Mouse (Mus musculus): ENCODE data around the gene Rhbdd2.
A peak's percentile ranks its signal among the peaks of the same experiment; 100 is the strongest.

Gene Rhbdd2

DNA sequence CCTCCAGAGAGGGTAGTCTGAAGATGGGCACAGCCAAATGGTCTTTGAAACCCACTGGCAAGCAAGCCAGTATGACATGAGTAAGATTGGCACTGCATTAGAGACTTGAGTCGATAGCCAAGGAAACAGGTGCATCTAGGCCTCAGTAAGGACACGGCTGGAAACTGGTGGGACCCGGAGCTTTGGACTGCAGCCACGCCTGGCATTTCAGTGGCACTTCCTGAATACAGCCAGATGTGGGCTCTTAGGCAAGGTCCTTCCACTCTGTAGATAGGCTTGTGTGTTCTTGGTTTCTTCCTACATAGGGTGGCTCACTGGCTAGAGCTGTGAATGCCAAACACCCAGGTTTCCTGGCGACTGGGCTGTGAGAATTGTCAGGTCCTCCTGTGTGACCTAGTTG, 12.9 kb downstream of the Rhbdd2 start:
- DNase-seq (ENCODE audit: low read depth) = peak; percentile 35

DNA sequence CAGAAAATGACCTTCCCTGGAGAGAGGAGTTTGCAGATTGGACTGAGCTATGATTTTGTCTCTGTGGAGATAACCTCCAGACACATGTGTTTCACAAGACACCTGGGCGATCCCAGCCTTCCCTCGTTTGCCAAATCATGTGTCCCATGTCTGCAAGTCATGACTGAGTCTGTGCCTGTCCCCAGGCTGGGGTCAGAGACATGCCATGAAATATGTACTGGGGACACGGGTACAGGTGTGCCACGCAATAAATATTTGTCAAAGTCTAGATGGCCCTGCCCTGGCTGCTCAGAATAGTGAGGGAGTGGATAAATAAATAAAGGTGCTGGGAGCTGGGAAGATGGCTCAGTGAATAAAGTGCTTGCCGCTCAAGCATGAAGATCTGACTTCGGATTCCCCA, 13.6 kb downstream of the Rhbdd2 start:
- no peak for DNase-seq (ENCODE audit: low read depth)

DNA sequence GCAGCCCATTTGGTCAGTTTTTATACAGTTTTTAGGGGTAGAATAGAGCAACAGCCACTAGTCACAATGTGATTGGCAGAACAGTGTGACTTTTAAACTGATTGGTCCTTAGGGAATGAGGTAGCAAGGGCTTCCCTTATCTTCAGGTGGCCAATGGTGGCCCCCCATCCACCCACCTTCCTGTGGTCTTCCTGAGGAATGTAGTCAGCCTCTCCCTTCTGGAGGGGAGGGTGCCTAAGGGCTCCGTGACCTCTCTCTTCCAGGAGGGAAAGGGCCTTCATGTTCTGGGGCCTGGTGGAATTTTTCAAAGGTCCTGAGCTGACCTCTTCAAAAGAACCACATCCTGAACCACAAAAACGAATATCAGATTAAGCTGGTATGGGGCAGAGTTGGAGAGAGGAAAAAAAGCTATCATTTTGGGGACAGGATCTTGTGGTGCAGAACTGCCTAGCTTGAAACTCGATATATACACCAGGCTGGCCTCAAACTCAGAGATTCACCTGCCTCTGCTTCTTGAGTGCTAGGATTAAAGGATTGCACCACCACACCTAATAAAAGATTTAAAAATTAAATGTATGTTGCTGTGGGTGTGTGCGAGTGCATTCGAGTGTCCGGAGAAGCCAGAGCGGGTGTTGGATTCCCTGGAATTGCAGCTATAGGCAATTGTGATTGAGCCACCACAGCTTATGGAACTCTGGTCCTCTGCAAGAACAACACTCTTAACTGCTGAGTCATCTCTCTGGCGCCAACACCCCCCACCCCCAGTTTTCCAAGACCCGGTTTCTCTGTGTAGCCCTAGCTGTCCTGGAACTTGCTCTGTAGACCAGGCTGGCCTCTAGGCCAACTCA, 16.3 kb downstream of the Rhbdd2 start:
- peak; percentile 93 for DNase-seq (ENCODE audit: low read depth)

DNA sequence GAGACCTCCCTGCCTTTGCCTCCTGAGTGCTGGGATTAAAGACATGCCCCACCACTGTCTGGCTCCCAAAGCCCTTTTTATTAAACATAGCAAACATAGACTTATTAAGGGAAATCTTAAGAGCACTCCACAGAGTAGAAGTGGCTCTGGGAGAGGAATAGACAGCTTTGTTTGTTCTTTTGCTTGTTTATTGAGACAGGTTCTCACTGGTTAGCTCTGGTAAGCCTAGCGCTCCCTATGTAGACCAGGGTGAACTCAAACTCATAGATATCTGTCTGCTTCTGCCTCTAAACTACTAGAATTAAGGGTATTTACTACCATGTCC, 16.9 kb downstream of the Rhbdd2 start:
- DNase-seq (ENCODE audit: low read depth) = no peak

DNA sequence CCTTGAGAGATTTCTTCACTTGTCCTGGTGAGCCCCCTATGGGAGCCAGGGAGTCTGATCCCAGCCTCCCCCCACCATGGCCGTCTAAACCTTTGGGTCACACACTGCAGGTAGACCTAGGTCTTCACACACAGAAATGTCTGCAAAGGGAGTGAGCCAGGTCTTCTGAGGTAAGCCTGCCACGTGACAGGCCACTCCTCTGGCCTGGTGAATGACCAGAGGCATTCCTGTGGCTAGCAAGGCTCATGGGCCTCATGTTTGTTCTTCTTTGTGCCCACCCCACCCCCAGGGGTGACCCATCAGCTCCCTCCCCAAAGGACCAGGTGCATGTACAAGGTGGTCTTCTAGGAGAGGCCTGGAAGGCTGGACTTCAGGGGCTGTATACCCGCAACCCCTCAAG, 19.1 kb downstream of the Rhbdd2 start:
- no peak for DNase-seq (ENCODE audit: low read depth)

DNA sequence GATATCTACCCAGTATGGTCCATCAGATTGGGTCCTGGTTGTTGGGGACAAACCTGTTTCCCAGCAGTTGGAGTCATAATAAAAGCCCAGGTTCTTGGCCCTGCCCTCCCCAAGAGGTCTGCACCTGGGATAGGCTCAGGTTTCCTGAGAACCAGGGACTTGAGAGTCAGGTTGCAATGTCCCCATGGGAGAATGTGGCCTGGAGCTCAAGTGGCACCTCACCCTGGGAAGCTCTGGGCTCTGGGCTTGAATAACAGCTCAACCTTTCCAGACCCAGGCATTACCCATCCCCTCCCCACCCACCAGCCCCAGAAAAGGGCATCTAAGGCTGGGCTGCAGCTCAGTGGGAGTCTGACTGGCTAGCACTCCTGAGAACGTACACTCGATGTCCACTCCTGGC, 20.8 kb downstream of the Rhbdd2 start:
- DNase-seq (ENCODE audit: low read depth) = no peak

DNA sequence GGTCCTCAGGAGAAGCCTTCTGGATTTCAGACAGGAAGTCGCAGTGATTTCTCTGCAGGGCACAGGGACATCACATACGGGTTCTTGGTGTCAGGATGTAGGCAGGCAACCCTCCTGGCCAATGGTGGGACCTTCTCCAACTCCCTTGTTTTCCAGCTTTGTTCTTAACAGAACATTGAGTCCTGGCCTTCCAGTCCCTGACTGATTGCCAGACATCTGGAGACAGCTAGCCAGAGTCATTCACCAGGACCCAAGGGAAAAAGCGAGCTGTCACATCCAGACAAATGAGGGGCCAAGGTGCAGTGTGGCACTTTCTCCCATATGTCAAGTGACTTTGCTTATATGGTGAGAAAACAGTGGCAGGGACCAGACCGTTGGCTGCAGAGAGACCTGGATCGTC, 23.6 kb downstream of the Rhbdd2 start:
- DNase-seq (ENCODE audit: low read depth) = no peak

DNA sequence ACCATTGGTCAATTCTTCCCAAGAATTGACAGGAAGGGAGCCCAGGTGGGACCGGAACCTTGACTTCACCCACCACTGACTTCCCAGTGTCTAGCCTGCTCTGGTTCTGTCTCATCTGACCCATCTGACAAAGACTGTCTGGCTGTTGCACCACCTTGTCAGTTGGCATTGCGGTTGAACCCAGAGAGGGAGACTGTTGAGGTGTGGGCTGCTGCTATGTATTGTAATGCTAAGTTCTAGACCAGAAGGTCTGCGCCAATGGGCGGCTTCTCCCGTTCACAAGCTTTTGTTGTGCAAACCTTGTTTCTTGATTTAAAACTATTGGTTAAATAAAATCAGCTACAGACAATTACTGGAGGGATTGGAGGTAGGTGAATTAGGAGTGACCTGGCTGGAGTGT, 24.7 kb downstream of the Rhbdd2 start:
- DNase-seq (ENCODE audit: low read depth) = no peak

DNA sequence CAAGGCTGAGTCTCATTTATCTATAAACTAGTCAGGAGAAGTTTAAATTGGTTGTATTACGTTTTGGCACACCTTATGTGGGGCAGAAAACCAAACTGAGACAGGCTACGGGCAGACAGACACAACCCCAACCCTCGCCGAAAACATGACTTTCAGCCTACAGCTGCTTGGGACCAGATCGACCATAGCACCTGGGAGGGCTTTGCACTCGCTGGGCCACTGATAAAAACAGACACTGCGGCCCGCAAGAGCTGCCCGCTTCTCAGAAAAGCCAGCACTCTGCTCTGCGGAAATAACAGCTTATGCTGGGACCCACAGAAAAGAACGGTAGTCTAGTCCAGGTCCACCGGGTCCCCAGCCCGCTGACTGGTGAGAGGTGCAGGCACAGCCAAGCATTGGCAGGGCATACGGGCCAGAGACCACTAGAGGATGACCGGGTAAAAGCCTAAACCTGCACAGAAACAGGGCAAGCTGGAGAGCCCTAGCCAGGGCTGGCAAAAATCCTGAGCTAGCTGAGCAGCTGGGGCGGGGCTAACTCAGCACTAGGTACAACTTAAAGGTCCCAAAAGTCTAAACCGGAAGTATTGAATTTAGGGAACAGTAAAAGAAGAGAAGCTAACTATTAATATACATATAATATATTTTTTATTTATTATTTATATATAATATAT, 25.4 kb downstream of the Rhbdd2 start:
- DNase-seq (ENCODE audit: low read depth) = no peak

DNA sequence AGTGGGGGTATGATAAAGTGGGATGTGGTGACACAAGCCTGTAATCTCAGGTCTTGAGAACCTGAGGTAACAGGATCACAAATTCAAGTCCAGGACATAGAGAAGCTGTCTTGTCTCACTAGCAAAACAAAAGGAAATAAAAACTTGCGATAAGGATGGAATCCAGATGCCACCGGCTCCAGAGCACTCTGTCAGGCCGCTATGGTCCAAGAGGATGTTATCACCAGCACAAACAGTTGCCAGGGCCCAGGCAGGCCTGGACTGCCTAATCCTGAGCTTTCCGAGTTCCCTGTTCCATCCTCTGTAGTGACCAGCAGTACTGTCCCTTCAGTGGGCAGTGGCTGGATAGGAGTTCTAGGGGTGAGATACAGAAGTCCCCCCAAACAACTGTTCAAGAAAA, 27.5 kb downstream of the Rhbdd2 start:
- no peak for DNase-seq (ENCODE audit: low read depth)

DNA sequence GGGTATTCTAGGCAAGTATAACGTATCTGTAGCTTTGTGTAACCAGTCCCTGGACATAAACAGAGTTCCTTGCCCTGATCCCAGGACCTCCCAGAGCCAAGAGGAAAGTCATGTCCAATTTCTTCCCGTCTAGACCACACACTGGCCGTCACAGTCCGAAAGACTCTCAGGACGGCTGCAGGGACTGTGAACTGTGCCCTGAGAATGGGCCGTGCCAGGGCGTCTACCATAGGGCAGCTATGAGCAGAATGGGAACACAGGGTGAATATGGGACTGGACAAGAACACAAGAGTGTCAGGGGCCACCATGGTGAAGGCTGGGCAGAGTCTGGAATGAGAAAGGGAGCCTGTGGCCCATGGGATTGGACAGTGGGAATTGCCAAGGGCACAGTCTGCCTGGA, 28.1 kb downstream of the Rhbdd2 start:
- no peak for DNase-seq (ENCODE audit: low read depth)

DNA sequence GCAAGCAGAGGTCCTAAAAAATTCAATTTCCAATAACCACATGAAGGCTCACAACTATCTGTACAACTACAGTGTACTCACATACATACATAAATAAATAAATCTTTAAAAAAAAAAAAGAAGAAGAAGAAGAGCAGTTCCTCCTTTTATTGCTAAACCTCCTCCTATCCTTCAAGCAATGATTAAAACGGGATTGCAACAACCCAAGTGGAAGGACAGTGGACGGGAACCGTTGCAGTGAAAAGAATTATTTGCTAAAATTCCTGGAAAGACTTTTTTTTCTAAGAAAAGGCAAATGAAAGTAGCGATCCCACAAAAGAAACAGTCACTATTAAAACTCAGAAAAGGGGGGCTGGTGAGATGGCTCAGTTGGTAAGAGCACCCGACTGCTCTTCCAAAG, 34.5 kb downstream of the Rhbdd2 start:
- no peak for DNase-seq (ENCODE audit: low read depth)

DNA sequence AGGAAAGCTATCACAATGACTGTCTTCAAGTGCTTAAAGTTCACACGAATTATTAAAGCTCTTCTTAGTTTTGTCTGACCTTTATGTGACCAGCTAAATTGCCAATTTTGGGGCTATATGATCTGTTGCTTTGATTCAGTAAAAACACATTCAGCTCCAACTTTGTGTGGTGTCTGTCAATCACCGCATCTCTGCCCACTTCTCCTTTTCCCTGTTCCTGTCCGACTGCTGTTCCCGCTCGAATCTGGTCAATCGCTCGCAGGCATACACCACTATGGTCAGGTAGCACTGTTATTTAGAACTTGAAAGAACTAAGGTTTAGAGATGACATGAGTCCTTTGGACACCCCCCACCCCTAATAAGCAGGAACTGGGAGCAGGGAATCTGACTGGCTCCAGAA, 35.7 kb downstream of the Rhbdd2 start:
- DNase-seq (ENCODE audit: low read depth) = no peak

DNA sequence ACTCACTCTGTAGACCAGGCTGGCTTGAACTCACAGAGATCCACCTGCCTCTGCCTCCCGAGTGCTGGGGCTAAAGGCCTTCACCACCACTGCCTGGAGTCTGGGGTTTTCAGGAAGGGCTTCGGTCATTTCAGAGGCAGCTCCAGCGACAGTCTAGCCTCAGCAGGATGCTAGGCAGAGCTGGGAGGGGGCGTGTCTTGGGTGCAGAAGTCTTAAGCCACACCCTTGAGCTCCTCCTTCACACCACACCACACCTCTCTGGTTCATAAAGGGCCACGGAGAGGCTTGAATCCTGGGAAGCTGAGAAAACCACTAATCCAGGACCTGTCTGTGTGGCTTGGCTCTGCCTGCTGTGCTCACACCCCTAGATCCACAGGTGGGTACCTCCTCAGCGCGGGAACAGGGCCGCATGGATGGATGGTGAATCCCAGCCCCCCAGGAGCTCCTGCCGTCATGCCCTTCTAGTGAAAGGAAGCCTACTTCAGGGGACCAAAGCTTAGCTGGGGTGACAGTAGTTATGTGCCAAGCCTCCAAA, 37.4 kb downstream of the Rhbdd2 start, which contains the start of gene Por:
Por (plus strand) TSS at position 293 of the 535 bp plus-strand sequence.
- DNase-seq (ENCODE audit: low read depth) = peak; percentile 85

DNA sequence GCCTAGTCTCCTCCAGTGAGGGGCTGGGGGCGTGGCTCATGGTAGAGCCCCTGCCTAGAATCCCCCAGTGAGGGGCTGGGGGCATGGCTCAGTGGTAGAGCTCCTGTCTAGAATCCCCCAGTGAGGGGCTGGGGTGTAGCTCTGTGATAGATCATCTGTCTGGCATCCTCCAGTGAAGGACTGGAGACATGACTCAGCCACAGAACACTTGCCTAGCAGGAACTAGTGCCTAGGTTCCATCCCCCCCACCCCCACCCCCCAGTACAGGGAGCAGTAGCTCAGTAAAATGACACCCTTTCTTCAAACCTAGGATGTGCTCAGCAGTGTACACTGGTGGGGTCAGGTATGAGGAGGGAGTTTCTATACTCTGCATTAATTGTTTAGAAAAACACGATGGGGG, 38.5 kb downstream of the Rhbdd2 start:
- peak; percentile 57 for DNase-seq (ENCODE audit: low read depth)

DNA sequence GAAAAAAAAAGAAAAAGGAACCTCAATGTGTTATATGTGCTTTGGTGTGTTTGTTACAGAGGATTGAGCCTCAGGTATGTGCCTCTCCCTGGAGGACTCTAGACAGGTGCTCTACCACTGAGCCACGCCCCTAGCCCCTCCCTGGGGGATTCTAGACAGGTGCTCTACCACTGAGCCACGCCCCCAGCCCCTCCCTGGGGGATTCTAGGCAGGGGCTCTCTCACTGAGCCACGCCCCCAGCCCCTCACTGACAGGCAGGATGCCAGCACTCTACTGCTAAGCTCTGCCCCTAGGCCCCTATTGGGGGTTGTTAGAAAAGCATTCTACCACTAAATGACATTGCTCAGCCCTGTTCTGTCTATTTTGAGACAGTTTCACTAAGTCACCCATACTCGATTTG, 40.1 kb downstream of the Rhbdd2 start:
- DNase-seq (ENCODE audit: low read depth) = no peak

DNA sequence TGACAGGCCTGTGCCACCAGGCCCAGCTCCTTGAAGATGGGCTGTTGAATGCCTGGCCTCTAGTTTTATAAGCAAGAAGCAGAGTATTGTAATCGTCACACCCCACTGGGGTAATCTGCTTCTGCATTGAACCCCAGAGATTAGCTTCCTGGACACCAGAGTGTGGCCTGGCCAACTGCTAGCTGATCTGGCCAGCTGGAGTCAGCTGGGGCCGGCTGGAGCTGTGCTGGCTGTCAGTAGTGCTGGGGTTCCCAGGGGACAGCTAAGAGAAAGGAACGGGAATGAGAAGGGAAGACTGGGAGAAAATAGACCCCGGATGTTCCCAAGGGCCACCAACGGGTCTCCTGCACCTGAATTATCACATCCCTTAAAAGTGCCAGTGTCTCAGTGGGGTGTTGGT, 40.6 kb downstream of the Rhbdd2 start:
- no peak for DNase-seq (ENCODE audit: low read depth)

DNA sequence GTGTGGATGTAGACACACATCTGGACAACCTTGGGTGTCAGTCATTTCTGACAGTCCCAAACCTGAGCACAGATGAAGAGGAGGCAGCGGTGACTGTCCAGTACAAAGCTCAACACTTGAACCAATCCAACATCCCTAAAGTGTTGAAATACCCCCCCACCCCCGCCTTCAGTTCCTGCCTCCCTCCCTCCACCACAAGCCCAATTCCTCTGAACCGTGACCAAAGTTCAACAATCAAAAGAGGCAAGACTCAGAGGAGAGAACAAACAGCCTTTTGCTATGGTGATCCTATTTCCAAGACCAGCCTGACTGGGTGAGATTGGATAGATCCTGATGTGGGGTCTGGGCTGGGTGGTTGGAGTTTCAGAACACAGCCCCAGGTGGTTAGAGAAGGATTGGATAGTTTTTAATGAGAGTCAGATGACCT, 41.9 kb downstream of the Rhbdd2 start:
- DNase-seq (ENCODE audit: low read depth) = peak; percentile 73

DNA sequence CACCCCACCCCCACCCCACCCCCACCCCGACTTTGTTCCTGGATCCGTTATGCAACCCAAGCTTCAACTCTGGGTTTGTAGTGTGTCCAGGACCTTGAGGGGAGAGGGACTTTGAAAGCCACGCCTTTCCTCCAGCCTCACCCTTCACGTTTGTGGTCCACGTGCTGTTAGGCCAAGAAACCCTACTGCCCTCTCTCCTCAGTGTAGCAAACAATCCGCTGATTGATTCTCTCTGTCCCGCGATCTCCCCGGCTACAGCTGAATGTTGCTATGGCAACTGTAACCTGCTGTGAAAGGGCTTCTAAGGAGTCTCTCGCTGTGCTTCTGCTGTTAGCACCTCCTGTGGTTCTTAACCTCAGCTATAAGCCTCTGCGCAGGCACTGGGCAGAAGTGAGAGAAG, 42.4 kb downstream of the Rhbdd2 start:
- DNase-seq (ENCODE audit: low read depth) = peak; percentile 50

DNA sequence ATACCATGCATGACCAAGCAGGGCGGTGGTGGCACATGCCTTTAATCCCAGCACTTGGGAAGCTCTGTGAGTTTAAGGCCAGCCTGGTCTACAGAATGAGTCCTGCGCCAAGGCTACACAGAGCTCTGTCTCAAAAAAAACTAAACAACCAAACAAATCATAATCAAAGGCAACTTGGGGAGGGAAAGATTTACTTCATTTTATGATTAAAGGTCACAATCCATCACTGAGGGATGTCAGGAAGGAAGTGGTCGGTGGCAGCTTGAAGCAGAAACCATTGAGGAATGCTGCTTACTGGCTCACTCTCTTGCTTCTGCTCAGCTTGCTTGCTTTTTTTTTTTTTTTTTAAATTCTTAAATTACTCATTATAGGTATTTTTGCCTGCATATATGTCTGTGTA, 44.3 kb downstream of the Rhbdd2 start:
- DNase-seq (ENCODE audit: low read depth) = peak; percentile 68

DNA sequence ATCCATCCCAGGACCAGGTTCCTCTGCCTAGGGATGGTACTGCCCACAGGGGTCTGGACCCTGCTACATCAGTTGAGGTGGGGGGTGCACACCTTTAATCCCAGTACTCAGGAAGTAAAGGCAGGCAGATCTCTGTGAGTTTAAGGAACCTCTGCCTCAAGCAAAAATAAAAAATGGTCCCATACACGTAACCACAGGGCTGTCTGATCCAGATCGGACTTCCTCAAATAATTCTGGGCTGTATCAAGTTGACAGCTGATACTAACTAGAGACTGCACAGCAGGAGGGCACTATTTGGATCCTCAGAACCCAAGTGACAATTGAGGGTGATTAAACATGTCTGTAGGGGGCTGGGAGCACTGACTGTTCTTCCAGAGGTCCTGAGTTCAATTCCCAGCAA, 44.8 kb downstream of the Rhbdd2 start:
- DNase-seq (ENCODE audit: low read depth) = peak; percentile 39

DNA sequence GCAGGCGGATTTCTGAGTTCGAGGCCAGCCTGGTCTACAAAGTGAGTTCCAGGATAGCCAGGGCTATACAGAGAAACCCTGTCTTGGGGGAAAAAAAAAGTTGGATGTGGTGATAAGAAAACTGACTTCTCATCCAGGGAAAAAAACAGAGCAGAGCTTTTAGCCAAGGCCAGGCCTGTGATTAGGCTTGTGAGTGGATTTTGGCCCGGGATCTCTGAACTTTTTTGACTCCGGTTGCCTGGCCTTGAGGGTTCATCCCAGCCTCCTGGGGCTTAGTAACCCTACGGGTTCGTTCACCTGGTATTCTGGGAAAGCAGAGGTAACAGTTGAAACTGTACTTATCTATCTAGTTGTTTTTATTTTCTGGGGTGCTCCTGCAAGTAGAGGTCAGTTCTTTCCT, 46.1 kb downstream of the Rhbdd2 start:
- DNase-seq (ENCODE audit: low read depth) = no peak

DNA sequence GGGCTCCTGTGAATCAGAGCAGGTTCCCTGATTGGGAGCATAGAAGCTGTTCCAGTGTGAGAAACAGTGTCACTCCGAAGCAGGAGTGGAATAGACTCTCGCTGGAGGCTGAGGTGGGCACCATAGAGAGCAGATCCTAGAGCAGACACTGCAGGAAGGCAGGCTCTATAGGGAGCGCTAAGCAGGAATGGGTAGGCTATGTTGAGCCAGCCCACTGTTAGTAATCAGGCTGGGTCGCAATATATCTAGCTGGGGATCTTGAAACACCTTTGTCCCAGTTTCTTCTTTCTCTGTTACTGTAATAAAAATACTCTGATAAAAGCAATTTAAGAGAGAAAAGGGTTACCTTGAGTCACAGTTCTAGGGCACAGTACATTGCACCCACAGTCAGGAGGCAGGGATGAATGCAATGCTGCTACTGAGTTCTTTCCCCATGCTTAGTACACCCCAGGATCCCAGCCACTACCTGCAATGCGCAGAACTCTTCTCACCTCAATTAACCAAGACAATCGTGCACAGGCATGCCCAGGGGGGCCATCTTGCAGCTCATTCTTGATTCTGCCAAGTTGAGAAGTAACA, 48.6 kb downstream of the Rhbdd2 start:
- DNase-seq (ENCODE audit: low read depth) = no peak
